Mouse (Mus musculus): ENCODE measurements around the gene Zc2hc1c. TPM values are rescaled to one million over a fixed set of nuclear protein-coding genes. Genes with fewer than 3 reads are reported as not detected.

The Zc2hc1c gene
- 11.6 and 13.7 TPM in 2 replicates for polyA plus RNA-seq (2012; rRNA removed)

- Histone ChIP-seq H3K4me3 (ENCODE audit: control insufficient read depth, low read depth, low read length) (peak within 1 kb of the TSS; percentile 95), H3K36me3 (ENCODE audit: control insufficient read depth, insufficient read depth, low read length) (peaks cover 2% of the 10 kb centered on the region), H3K27ac (ENCODE audit: control insufficient read depth, insufficient read depth, low read depth, low read length) (peak within 1 kb of the TSS; percentile 87), H3K27me3 (ENCODE audit: control insufficient read depth, insufficient read depth, low read length) (no peaks in the 10 kb centered on the region), H3K4me1 (ENCODE audit: control insufficient read depth, insufficient read depth, low read length) (peaks cover 19% of the 10 kb centered on the region)
- TF ChIP-seq POLR2A (IDR thresholded peaks at IDR 0.05; ENCODE audit: control insufficient read depth, low read depth, low read length) (peak; percentile 66; the same call in 1 of the 2 replicates), CTCF (IDR thresholded peaks at IDR 0.05; ENCODE audit: control insufficient read depth, insufficient read depth, insufficient replicate concordance, low read depth, low read length) (no peak)
Measured at GRCm38 (mm10) chr12:85288486-85289156, at the start of gene Zc2hc1c. TSS of gene Zc2hc1c (plus strand) at chr12:85288591.

- H3K36me3 ChIP-seq (ENCODE audit: control insufficient read depth, insufficient read depth, low read length), result peaks cover 5% of the 10 kb centered on the region
- no peak for TF ChIP-seq CTCF (IDR thresholded peaks at IDR 0.05; ENCODE audit: control insufficient read depth, insufficient read depth, insufficient replicate concordance, low read depth, low read length)
- TF ChIP-seq POLR2A (IDR thresholded peaks at IDR 0.05; ENCODE audit: control insufficient read depth, low read depth, low read length), result no peak
- no peak overlapping the region for H3K4me3 ChIP-seq (ENCODE audit: control insufficient read depth, low read depth, low read length)
Measured at GRCm38 (mm10) chr12:85252083-85252482, 36.3 kb upstream of the Zc2hc1c start.

GRCm38 (mm10) chr12:85256074-85256751 is 32.2 kb upstream of the Zc2hc1c start:
- TF ChIP-seq CTCF (IDR thresholded peaks at IDR 0.05; ENCODE audit: control insufficient read depth, insufficient read depth, insufficient replicate concordance, low read depth, low read length), result no peak

More at GRCm38 (mm10) chr12:85252083-85252482, 36.3 kb upstream of the Zc2hc1c start:
- Histone ChIP-seq H3K27ac (ENCODE audit: control insufficient read depth, insufficient read depth, low read depth, low read length) (no peak overlapping the region), H3K27me3 (ENCODE audit: control insufficient read depth, insufficient read depth, low read length) (no peaks in the 10 kb centered on the region), H3K4me1 (ENCODE audit: control insufficient read depth, insufficient read depth, low read length) (no peaks in the 10 kb centered on the region)

GRCm38 (mm10) chr12:85257008-85257639 is 31.3 kb upstream of the Zc2hc1c start:
- H3K27me3 ChIP-seq (ENCODE audit: control insufficient read depth, insufficient read depth, low read length), result no peaks in the 10 kb centered on the region
- no peak overlapping the region for H3K27ac ChIP-seq (ENCODE audit: control insufficient read depth, insufficient read depth, low read depth, low read length)
- H3K4me1 ChIP-seq (ENCODE audit: control insufficient read depth, insufficient read depth, low read length), result no peaks in the 10 kb centered on the region
- no peak overlapping the region for H3K4me3 ChIP-seq (ENCODE audit: control insufficient read depth, low read depth, low read length)
- TF ChIP-seq CTCF (IDR thresholded peaks at IDR 0.05; ENCODE audit: control insufficient read depth, insufficient read depth, insufficient replicate concordance, low read depth, low read length) (no peak), POLR2A (IDR thresholded peaks at IDR 0.05; ENCODE audit: control insufficient read depth, low read depth, low read length) (no peak)
- peaks cover 5% of the 10 kb centered on the region for H3K36me3 ChIP-seq (ENCODE audit: control insufficient read depth, insufficient read depth, low read length)

More at GRCm38 (mm10) chr12:85256074-85256751, 32.2 kb upstream of the Zc2hc1c start:
- Histone ChIP-seq H3K4me3 (ENCODE audit: control insufficient read depth, low read depth, low read length) (no peak overlapping the region), H3K36me3 (ENCODE audit: control insufficient read depth, insufficient read depth, low read length) (peaks cover 9% of the 10 kb centered on the region), H3K4me1 (ENCODE audit: control insufficient read depth, insufficient read depth, low read length) (no peaks in the 10 kb centered on the region), H3K27ac (ENCODE audit: control insufficient read depth, insufficient read depth, low read depth, low read length) (no peak overlapping the region), H3K27me3 (ENCODE audit: control insufficient read depth, insufficient read depth, low read length) (no peaks in the 10 kb centered on the region)

- Histone ChIP-seq H3K4me3 (ENCODE audit: control insufficient read depth, low read depth, low read length) (no peak overlapping the region), H3K36me3 (ENCODE audit: control insufficient read depth, insufficient read depth, low read length) (peaks cover 4% of the 10 kb centered on the region), H3K4me1 (ENCODE audit: control insufficient read depth, insufficient read depth, low read length) (no peaks in the 10 kb centered on the region), H3K27ac (ENCODE audit: control insufficient read depth, insufficient read depth, low read depth, low read length) (no peak overlapping the region), H3K27me3 (ENCODE audit: control insufficient read depth, insufficient read depth, low read length) (no peaks in the 10 kb centered on the region)
- TF ChIP-seq CTCF (IDR thresholded peaks at IDR 0.05; ENCODE audit: control insufficient read depth, insufficient read depth, insufficient replicate concordance, low read depth, low read length), result no peak
- no peak for TF ChIP-seq POLR2A (IDR thresholded peaks at IDR 0.05; ENCODE audit: control insufficient read depth, low read depth, low read length)
Measured at GRCm38 (mm10) chr12:85262489-85262888, 25.9 kb upstream of the Zc2hc1c start.

GRCm38 (mm10) chr12:85263190-85263589 is 25.2 kb upstream of the Zc2hc1c start:
- TF ChIP-seq CTCF (IDR thresholded peaks at IDR 0.05; ENCODE audit: control insufficient read depth, insufficient read depth, insufficient replicate concordance, low read depth, low read length) (no peak), POLR2A (IDR thresholded peaks at IDR 0.05; ENCODE audit: control insufficient read depth, low read depth, low read length) (no peak)
- Histone ChIP-seq H3K27me3 (ENCODE audit: control insufficient read depth, insufficient read depth, low read length) (no peaks in the 10 kb centered on the region), H3K4me3 (ENCODE audit: control insufficient read depth, low read depth, low read length) (no peak overlapping the region), H3K4me1 (ENCODE audit: control insufficient read depth, insufficient read depth, low read length) (no peaks in the 10 kb centered on the region), H3K36me3 (ENCODE audit: control insufficient read depth, insufficient read depth, low read length) (peaks cover 4% of the 10 kb centered on the region), H3K27ac (ENCODE audit: control insufficient read depth, insufficient read depth, low read depth, low read length) (no peak overlapping the region)

GRCm38 (mm10) chr12:85264531-85264930 is 23.9 kb upstream of the Zc2hc1c start:
- H3K27ac ChIP-seq (ENCODE audit: control insufficient read depth, insufficient read depth, low read depth, low read length), result no peak overlapping the region
- peaks cover 2% of the 10 kb centered on the region; the same call in 1 of the 2 replicates for H3K36me3 ChIP-seq (ENCODE audit: control insufficient read depth, insufficient read depth, low read length)
- H3K4me3 ChIP-seq (ENCODE audit: control insufficient read depth, low read depth, low read length), result no peak overlapping the region
- no peaks in the 10 kb centered on the region for H3K4me1 ChIP-seq (ENCODE audit: control insufficient read depth, insufficient read depth, low read length)
- H3K27me3 ChIP-seq (ENCODE audit: control insufficient read depth, insufficient read depth, low read length), result no peaks in the 10 kb centered on the region
- TF ChIP-seq CTCF (IDR thresholded peaks at IDR 0.05; ENCODE audit: control insufficient read depth, insufficient read depth, insufficient replicate concordance, low read depth, low read length) (no peak), POLR2A (IDR thresholded peaks at IDR 0.05; ENCODE audit: control insufficient read depth, low read depth, low read length) (no peak)
